In genomic region chr1:144000246-144000645, GRCm38 (mm10) we compare ENCODE assay signal across 27 mouse cellular contexts. TPM values are rescaled to one million over a fixed set of nuclear protein-coding genes. Genes with fewer than 3 reads are reported as not detected.
DNase-seq lines count a peak whose midpoint lies in the region; ATAC-seq and TF ChIP-seq lines count a peak whose summit lies in the region.
"Had no signal": no experiment of that assay in that cellular context is flagged by ENCODE, and none has a peak within 500 bp of the region (broad histone marks: within the 10 kb centered on the region; RNA-seq: fewer than 3 reads in every experiment).

No protein-coding gene starts in this region.

- intact Hi-C loops in heart, adult 2 months (cut with DNase I), result loop anchor here (5.0 to 10.0 kb wide), 2 partner anchors 83 to 195 kb away; no protein-coding TSS in a partner anchor
- intact Hi-C loops in heart, postnatal 10 days (cut with DNase I), result loop anchor here (5.0 to 10.0 kb wide), 2 partner anchors 88 to 205 kb away; no protein-coding TSS in a partner anchor

- WGBS in heart, adult 2 months, result 87% methylated on average over 4 of the region's 4 CpGs
- WGBS in midbrain, embryonic 11.5 days, result 91% methylated on average over 4 of the region's 4 CpGs
- 94% methylated on average over 4 of the region's 4 CpGs for WGBS in midbrain, postnatal 0 days

- TF ChIP-seq EP300 in heart, adult 2 months (IDR thresholded peaks at IDR 0.05; ENCODE audit: insufficient read depth, low read depth, low read length), result no peak

- H3K27me3 ChIP-seq in heart, adult 2 months (ENCODE audit: control insufficient read depth, insufficient read depth, low read length), result no peaks in the 10 kb centered on the region
- no peaks in the 10 kb centered on the region for H3K27me3 ChIP-seq in midbrain, embryonic 11.5 days (ENCODE audit: control insufficient read depth, insufficient read depth, low read length)
- H3K27me3 ChIP-seq in midbrain, postnatal 0 days (ENCODE audit: insufficient read depth, low read length), result no peaks in the 10 kb centered on the region
- H3K27me3 ChIP-seq: embryonic facial prominence, embryonic 13.5 days; forebrain, embryonic 12.5 days; forebrain, embryonic 15.5 days; heart, embryonic 12.5 days; heart, embryonic 15.5 days had no signal

- H3K9me3 ChIP-seq in midbrain, embryonic 11.5 days (ENCODE audit: control insufficient read depth, low read length), result no peaks in the 10 kb centered on the region
- H3K9me3 ChIP-seq in midbrain, postnatal 0 days (ENCODE audit: low read length), result no peaks in the 10 kb centered on the region
- H3K9me3 ChIP-seq: embryonic facial prominence, embryonic 10.5 days; embryonic facial prominence, embryonic 13.5 days; forebrain, embryonic 12.5 days; forebrain, embryonic 15.5 days; heart, embryonic 12.5 days; heart, embryonic 15.5 days had no signal

- no peak for ATAC-seq in CD4-positive, CD25-positive, alpha-beta regulatory T cell, adult 4 months
- no peak for ATAC-seq in midbrain, embryonic 11.5 days (ENCODE audit: low FRiP score)
- ATAC-seq in midbrain, postnatal 0 days (ENCODE audit: low FRiP score), result no peak
- ATAC-seq: forebrain, embryonic 15.5 days; hindbrain, postnatal 0 days; inflammation-experienced regulatory T-cells, adult 6 months had no signal

- H3K27ac ChIP-seq in heart, adult 2 months, result no peak overlapping the region
- H3K27ac ChIP-seq in midbrain, embryonic 11.5 days (ENCODE audit: low read depth, low read length), result no peak overlapping the region
- no peak overlapping the region for H3K27ac ChIP-seq in midbrain, postnatal 0 days (ENCODE audit: low read depth, low read length)
- H3K27ac ChIP-seq: embryonic facial prominence, embryonic 10.5 days; embryonic facial prominence, embryonic 13.5 days; forebrain, embryonic 12.5 days; forebrain, embryonic 15.5 days; heart, embryonic 15.5 days; hindbrain, embryonic 14.5 days; hindbrain, postnatal 0 days had no signal

- DNase-seq in CD4-positive, CD25-positive, alpha-beta regulatory T cell, adult 2 months (ENCODE audit: low read depth, low spot score), result peak; percentile 9
- DNase-seq in heart, adult 2 months, result no peak
- DNase-seq in heart, postnatal 10 days, result no peak
- DNase-seq in midbrain, embryonic 11.5 days (ENCODE audit: low spot score, missing footprints), result peak; percentile 75
- no peak for DNase-seq in midbrain, postnatal 0 days (ENCODE audit: low spot score)
- DNase-seq in kidney, postnatal 36 days, result no peak
- DNase-seq: adrenal gland, adult 8-10 months; adrenal gland, postnatal 36 days; cerebellum, adult 11-12 months; cerebellum, adult 8-10 months; cerebellum, postnatal 10 days; cerebellum, postnatal 36 days; embryo, embryonic 11 days; gastrocnemius, postnatal 25 days; heart, postnatal 14 days; heart, postnatal 4 days had no signal

- H3K4me3 ChIP-seq in heart, adult 2 months, result no peak overlapping the region
- no peak overlapping the region for H3K4me3 ChIP-seq in midbrain, embryonic 11.5 days (ENCODE audit: low read depth, low read length)
- no peak overlapping the region for H3K4me3 ChIP-seq in midbrain, postnatal 0 days (ENCODE audit: low read depth, low read length)
- H3K4me3 ChIP-seq: embryonic facial prominence, embryonic 10.5 days; embryonic facial prominence, embryonic 13.5 days; erythroblast, embryonic 14.5 days; forebrain, embryonic 12.5 days; forebrain, embryonic 15.5 days; heart, embryonic 12.5 days; heart, embryonic 15.5 days had no signal

- 0 out of 2 replicates have a peak, but pooled peaks have one; percentile 18 for TF ChIP-seq POLR2A in heart, adult 2 months (IDR thresholded peaks at IDR 0.05; ENCODE audit: insufficient read depth, low read depth, low read length)

- no peaks in the 10 kb centered on the region for H3K79me2 ChIP-seq in heart, adult 2 months (replicated peaks; ENCODE audit: control insufficient read depth, insufficient read depth, low read length)

- no peak overlapping the region for H3K4me2 ChIP-seq in midbrain, embryonic 11.5 days
- H3K4me2 ChIP-seq in midbrain, postnatal 0 days (ENCODE audit: low read depth, low read length, poor library complexity, severe bottlenecking), result no peak overlapping the region
- H3K4me2 ChIP-seq: embryonic facial prominence, embryonic 13.5 days; forebrain, embryonic 12.5 days; forebrain, embryonic 15.5 days; heart, embryonic 12.5 days; heart, embryonic 15.5 days had no signal

- no peak overlapping the region for H3K9ac ChIP-seq in heart, adult 2 months (ENCODE audit: low read depth, low read length)
- no peak overlapping the region for H3K9ac ChIP-seq in midbrain, embryonic 11.5 days (ENCODE audit: low read length)
- H3K9ac ChIP-seq in midbrain, postnatal 0 days (replicated peaks; ENCODE audit: low read length, poor library complexity, severe bottlenecking), result no peak overlapping the region
- H3K9ac ChIP-seq: embryonic facial prominence, embryonic 13.5 days; forebrain, embryonic 12.5 days; forebrain, embryonic 15.5 days; heart, embryonic 12.5 days; heart, embryonic 15.5 days; hindbrain, embryonic 14.5 days had no signal

- H3K4me1 ChIP-seq in heart, adult 2 months (ENCODE audit: control insufficient read depth, insufficient read depth, low read length), result no peaks in the 10 kb centered on the region
- H3K4me1 ChIP-seq in midbrain, embryonic 11.5 days (ENCODE audit: control insufficient read depth, insufficient read depth, low read length), result peaks cover 12% of the 10 kb centered on the region
- peaks cover 4% of the 10 kb centered on the region; the same call in 1 of the 2 replicates for H3K4me1 ChIP-seq in midbrain, postnatal 0 days (ENCODE audit: insufficient read depth, low read length)

- peaks cover 20% of the 10 kb centered on the region for H3K36me3 ChIP-seq in heart, adult 2 months (ENCODE audit: control insufficient read depth, insufficient read depth, low read length)
- H3K36me3 ChIP-seq in midbrain, embryonic 11.5 days (ENCODE audit: control insufficient read depth, insufficient read depth, low read length), result no peaks in the 10 kb centered on the region
- H3K36me3 ChIP-seq in midbrain, postnatal 0 days (ENCODE audit: insufficient read depth, low read length), result peaks cover 5% of the 10 kb centered on the region; the same call in 1 of the 2 replicates
- H3K36me3 ChIP-seq: heart, embryonic 15.5 days had no signal

- TF ChIP-seq CTCF in heart, adult 2 months (IDR thresholded peaks at IDR 0.05), result no peak
- TF ChIP-seq CTCF in midbrain, postnatal 0 days (IDR thresholded peaks at IDR 0.05), result no peak

RNA-seq across cellular contexts. Expression of gene Rgs2, which starts 3.7 kb away (rescaled TPM):
- polyA plus RNA-seq in CD4-positive, CD25-positive, alpha-beta regulatory T cell, adult 4 months (2017; shearing (Covaris generic)), result 10 to 100 TPM; 32.3 to 41.6 TPM
- 10 to 100 TPM; 43.7 to 59.2 TPM for total RNA-seq in heart, adult 2 months (2021)
- polyA plus RNA-seq in heart, adult 2 months (2012; rRNA removed), result 7.7 and 18.4 TPM in 2 replicates
- total RNA-seq in heart, postnatal 10 days (2021), result 10 to 100 TPM; 69.1 to 70.8 TPM
- 83.6 and 90.7 TPM in 2 replicates for polyA plus RNA-seq in midbrain, embryonic 11.5 days (2014; fragmentation: Nextera tagmentation; extraction: Ambion mirVana)
- 26.4 and 34.4 TPM in 2 replicates for total RNA-seq in midbrain, postnatal 0 days (2014; rRNA removed)
- 83.3 and 85.2 TPM in 2 replicates for polyA plus RNA-seq in midbrain, postnatal 0 days (2015; fragmentation: Nextera tagmentation; extraction: Ambion mirVana)

Comparison
In these comparisons a context has a peak if more than half of its experiments do, and no peak if none do; other contexts are left out.
1. DNase-seq: peak in CD4-positive, CD25-positive, alpha-beta regulatory T cell, adult 2 months (single experiment) and midbrain, embryonic 11.5 days (single experiment); none in heart, adult 2 months (0 of 2), heart, postnatal 10 days (0 of 2), midbrain, postnatal 0 days (single experiment) and kidney, postnatal 36 days (0 of 2).